Mouse (Mus musculus): ENCODE data around the gene Glyat.
"Not testable (repeated sequence)": the region's sequence is repeated elsewhere in the genome, so short reads cannot be mapped to it uniquely, and the experiment has no call there.

Gene Glyat

GRCm38 (mm10) chr19:12633176-12633575 lies at the start of gene Glyat:
Glyat (plus strand) TSS chr19:12633308.
- DNase-seq (ENCODE audit: low spot score), result no peak

GRCm38 (mm10) chr19:12585310-12585709 lies 47.8 kb upstream of the Glyat start:
- DNase-seq (ENCODE audit: low spot score), result no peak

- DNase-seq (ENCODE audit: low spot score), result peak; percentile 68
Observed at GRCm38 (mm10) chr19:12591908-12592307, 41.2 kb upstream of the Glyat start.

GRCm38 (mm10) chr19:12595135-12595529 lies 38.0 kb upstream of the Glyat start:
- no peak for DNase-seq (ENCODE audit: low spot score)

DNA sequence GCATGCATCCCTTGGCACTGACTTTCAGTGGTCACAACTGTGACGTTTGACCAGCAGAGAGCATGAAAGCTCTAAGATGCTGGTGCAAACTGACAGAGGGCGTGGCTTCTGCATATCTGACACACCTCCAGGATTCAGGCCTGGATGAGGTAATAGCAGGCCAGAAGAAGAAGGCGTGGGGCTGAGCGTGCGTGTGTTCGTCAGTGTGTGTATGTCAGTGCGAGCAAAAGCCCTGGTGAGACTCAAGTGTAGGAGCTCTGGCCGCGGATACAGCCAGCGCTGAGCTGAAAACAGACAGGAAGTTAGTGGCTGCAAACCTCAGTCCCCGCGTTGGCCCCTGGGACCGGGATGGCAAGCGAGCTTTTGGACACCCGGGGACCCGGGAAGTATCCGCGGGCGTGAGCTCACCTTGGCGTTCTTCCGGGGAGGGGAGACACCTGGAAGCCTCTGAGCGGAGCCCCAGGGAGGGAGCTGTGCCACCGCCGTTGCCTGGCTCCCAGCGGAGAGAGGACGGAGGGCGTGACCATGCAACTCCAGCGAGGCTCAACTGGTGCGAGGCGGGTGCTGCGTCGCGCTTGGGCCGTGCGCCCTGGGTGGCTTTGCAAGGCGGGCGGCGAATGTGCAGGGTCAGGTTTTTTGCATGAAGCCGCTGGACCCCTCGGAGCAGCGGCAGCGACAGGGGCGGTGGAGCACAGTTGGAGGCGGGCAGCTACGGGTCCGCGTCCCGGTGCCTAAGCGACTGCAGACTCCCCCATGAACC lies 37.4 kb upstream of the Glyat start:
- DNase-seq (ENCODE audit: low spot score), result peak; percentile 72

DNA sequence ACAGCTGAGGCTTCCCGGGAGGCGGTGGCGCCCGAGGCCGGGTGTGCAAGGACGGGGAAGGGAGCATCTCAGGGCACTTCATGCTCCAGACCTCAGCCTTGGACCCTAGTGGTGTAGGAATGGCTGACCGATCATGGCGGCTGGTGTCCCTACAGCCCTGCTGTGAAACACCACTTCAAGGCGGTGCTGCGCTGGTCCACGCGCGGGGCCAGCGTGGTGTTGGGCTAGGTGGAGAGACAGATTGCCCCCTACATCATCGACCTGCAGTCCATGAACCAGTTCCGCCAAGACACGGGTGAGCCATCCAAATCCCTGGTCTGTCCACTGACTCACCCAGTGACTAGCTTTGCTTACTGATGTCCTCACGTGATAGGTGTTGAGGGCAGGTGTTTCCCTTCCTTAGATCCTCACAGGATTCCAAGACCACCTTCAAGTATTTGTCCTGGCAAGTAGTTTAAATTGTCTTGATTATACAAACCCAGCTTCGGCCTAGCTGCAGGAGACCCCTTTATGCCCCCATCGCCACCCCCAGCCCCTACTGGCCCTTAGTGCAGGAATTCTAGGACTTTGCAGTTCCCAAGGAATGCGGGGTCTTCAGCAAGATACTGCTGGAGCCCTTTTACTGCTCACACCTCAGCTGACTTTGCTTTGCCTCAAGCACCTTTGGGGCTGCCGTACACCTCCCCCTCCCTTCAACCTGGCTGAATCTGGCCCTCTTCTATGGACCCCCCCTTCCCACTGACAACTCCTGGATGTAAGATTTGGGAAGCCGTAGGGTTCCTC lies 36.6 kb upstream of the Glyat start:
- DNase-seq (ENCODE audit: low spot score), result peak; percentile 11

GRCm38 (mm10) chr19:12597073-12597405 lies 36.1 kb upstream of the Glyat start:
- DNase-seq (ENCODE audit: low spot score), result no peak

DNA sequence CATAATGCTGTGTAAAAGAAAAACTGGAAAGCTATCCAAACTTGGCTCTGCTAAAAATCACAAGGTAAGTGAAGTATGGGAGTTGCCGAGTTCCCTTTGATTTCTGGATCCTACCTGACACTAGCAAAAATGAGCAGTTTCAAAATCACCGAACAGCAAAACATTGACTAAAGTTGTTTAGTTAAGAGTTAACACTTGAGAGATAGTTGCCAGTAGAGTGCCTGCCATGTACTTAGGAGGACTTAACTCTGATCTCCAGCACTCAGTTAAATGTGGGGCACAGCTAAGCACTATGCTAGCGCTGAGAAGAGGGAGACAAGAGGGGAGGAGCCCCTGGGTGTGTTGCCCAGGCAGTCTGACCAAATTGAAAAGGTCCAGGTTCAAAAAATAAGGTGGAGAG lies 34.4 kb upstream of the Glyat start:
- no peak for DNase-seq (ENCODE audit: low spot score)

DNA sequence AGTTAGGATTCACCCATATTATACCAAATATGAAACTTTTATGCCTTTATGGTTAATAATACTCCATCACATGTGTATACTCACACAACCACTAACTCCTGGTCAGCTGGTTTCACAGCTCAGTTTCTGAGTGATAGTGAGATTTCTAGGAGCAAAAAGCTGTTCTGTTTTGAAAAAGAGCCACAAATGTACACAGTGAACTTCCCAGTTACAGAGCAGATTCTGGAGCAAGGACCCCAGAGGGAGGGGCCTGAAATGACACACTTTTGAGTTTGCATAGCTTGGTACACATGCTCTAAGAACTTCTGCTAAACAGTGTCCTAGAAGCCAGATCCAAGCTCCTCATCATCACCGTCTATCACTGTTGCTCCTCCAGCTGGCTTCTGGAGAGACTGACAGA lies 33.4 kb upstream of the Glyat start, which contains the start of gene Gm4952:
Gene Gm4952 (plus strand): TSS at position 301 of the 400 bp plus-strand sequence.
- no peak for DNase-seq (ENCODE audit: low spot score)

DNA sequence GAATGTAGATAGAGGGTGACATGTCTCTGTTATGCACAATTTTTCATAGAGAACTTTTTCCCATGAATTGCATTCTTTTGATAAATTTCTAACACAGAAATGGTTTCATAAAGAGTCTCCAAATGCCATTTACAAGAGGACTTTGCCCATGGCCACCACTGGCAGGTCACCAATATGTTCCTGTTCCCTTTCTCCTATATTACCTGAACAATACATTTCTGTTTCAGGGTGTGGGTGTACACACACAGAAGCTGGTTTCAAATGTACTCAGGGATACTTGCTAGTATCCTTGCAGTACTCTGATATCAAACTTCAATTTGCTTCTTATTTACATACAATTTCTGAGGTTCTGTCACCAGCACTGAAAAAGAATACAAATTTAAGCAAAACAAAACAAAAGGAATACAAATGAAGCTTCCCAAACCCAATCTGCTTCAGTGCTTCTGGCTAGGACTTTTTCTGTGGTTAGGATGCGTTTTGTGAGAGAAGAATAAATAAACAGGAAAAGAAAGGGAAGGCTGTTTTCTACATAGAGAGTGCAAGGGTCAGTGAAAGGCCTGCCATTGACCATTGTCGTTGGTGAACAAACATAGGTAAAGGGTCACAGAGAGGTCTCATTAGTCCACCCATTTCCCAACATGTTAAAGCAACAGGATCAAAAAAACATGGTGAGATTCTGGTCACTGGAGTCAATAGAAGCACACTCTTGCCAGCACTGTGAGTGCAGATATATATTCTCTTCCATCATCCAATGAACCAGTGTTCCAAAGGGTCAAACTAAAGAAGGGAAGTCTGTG lies 32.2 kb upstream of the Glyat start:
- no peak for DNase-seq (ENCODE audit: low spot score)

- DNase-seq (ENCODE audit: low spot score), result no peak
Observed at GRCm38 (mm10) chr19:12608336-12608735, 24.8 kb upstream of the Glyat start.

- DNase-seq (ENCODE audit: low spot score), result no peak
Observed at GRCm38 (mm10) chr19:12613646-12614045, 19.5 kb upstream of the Glyat start.

DNA sequence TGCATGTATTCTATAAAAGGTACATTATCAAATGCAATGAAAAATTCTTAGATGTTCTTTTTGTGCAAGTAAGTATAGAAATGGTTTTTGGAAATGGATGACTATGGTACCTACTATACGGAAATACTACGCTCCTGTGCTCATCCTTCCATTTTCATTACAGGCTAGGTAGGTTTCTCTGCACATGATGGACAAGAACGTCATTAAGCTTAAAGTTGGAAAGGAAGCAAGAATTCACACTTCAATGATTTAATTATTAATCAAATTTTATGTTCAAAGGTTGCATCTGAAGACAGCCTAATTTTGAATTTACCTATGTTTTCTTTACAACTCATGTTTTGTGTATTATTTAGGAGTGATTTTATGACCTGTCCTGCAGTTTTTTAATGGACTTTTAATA lies 1.2 kb downstream of the Glyat start:
- DNase-seq (ENCODE audit: low spot score), result no peak

DNA sequence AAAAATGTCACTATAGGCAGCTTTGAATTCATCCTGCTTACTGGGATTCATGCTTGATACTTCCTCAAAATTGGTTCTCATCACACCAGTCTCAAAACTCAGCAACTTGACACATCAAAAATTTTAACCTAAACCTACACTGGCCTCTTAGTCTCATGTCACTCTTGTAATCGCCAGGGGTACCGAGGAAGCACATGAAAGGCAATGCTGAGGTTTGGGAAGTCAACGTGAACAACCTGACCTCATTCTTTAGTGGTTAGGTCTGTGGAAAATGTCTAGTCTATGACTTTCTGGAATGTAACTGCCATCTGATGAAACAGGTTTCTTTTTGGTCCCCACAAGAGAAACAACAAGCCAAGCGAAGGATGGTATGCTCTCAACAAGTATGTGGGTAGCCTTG lies 1.9 kb downstream of the Glyat start:
- no peak for DNase-seq (ENCODE audit: low spot score)

DNA sequence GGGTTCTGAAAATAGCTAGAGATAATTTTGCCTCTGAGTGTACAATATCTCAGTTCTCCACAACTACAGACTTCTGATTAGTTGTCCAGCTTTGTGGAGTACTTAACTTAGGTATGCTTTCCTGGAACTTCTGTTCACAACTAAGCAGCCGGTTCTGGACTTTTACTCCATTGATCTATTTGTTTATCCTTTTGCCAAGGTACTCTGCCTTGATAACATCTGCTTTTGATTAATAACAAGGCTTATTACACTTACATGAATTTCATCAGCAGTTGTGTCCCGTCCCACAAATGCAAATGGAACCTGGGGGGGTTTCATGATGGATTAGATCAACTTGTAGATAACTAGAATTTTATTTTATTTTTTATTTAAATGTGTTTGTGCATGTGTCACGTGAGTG lies 3.8 kb downstream of the Glyat start:
- no peak for DNase-seq (ENCODE audit: low spot score)

DNA sequence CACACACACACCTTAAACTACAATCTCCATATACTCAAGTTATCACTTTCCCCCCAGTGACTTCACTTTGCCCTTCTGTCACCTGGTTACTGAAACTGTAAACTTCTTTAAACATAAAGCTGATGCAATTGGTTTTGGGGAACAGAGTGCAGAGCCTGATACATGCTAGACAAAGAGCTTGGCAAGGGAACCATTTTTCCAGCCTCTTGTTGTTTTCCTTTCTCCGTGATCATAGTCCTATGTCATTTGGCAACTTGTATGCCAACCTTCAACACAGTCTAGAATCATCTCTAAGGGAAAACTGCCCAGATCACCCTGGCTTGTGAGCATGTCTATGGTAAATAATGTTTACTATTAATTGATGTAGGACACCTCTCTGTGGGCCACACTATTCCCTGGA lies 4.9 kb downstream of the Glyat start:
- no peak for DNase-seq (ENCODE audit: low spot score)

DNA sequence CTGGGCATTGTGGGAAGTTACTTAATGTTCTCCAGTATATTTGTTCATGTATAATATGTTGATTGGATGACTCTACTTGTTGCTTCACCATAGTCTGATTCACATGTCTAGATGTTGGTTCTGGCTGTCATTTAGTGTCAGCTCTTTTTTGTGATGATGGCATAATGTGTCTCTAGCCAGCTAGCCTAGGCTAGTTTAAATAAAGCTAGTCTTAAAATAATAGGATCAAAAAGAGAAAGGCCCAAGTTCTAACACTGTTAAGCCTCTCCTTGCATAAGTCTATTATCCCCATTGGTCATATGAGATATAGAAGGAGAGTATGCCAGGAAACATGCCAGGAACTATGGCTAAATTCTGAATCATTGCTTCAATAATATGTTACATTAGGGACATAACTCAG lies 16.4 kb downstream of the Glyat start:
- DNase-seq (ENCODE audit: low spot score), result no peak

GRCm38 (mm10) chr19:12666156-12666555 lies 33.0 kb downstream of the Glyat start:
- DNase-seq (ENCODE audit: low spot score), result no peak

DNA sequence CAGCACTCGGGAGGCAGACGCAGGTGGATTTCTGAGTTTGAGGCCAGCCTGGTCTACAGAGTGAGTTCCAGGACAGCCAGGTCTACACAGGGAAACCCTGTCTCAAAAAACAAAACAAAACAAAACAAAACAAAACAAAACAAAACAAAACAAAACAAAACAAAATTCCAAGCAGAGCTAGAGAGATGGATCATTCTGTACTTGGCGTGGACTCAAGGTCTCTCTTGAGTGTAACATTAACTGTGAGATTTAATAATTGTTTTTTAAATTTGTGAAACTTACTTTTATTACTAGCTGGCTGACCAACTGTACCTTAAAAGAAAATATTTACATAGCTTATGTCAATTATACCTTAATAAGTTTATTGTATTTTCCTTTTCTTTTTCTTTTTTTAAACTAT lies 35.5 kb downstream of the Glyat start:
- DNase-seq (ENCODE audit: low spot score), result not testable (repeated sequence)

DNA sequence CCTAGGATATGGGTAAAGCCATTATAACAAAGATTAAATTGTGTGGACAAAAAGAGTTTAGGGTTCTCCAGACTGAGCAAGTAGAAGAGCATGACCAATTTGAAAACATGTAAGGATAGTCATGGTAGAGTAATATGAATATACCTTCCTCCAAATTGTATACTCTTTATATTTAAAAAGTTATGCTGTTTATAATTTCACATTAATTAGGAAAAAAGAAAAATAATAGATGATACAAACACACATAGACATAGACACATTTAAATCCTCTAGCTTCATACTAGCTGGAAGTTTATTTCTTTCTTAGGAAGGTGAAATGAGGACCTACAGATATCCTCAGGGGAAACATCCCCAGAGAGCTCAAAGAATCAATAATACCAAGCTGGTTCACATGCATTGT lies 37.0 kb downstream of the Glyat start, which contains the start of gene Olfr1442:
Gene Olfr1442 (plus strand): TSS at position 301 of the 400 bp plus-strand sequence.
- no peak for DNase-seq (ENCODE audit: low spot score)

DNA sequence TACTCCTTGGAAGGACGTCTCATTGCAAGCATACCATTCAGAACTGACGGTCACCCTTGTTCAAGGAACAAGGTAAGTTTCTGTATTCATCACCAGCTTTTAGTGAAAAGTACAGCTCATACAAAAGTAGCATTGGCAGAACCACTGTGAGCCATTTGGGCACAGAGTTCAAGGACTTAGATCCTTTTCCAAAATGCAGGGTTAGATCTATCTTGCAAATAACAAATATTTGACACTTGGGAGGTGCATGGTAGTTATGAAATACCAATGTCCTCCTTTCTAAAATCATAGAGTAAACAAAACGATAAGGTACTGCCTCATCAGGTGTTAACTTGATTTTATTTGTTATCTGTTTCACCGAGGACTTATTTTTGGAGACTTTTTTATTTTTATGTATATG lies 37.9 kb downstream of the Glyat start:
- DNase-seq (ENCODE audit: low spot score), result no peak

DNA sequence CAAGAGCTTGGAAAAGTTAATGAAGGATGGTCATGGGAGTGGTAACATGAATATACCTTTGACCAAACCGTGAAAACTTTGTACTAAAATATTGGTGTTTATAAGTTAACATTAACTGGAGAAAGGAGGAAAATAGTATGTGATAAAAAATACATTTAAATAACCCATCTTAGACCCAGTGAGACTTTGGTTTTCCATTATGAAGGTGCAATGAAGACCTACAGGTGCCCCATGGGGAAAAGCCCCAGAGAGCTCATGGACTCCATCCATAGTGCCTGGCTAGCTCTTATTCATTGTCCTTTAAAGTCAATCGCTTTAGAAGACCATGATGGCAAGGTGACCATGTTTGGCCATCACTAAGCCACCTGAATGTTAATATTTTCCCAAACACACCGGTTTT lies 44.7 kb downstream of the Glyat start, which contains the start of gene Olfr1443:
Gene Olfr1443 (plus strand): TSS at position 301 of the 400 bp plus-strand sequence.
- DNase-seq (ENCODE audit: low spot score), result no peak

DNA sequence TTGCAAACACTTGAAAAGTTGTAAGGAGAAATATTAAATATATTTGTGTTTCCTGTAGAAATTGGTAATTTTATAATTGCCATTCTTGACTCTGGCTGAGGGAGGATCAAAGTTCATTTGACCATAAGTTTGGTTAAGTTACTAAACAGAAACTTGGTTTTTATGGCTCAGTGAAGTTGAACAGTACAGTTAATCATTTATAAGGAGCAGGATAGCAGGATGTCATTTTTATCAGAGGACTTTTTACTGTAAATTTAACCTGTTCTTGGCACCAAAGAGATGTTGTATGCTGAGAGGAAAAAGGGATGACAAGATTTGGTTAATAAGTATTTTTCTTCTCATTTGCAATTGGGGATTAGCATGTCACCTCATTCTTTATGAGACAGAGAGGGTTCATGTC lies 51.5 kb downstream of the Glyat start:
- DNase-seq (ENCODE audit: low spot score), result no peak
